Mouse (Mus musculus): ENCODE measurements at regions not wholly inside any gene's neighbourhood (a gene's known extent, or its start where the extent isn't known, plus 50 kb on each side); places are given as distances from the start of the nearest gene placed in this dataset.

- TF ChIP-seq CTCF (IDR thresholded peaks at IDR 0.05; ENCODE audit: extremely low read depth, insufficient read depth, insufficient read length, insufficient replicate concordance), result no peak
- TF ChIP-seq POLR2A (IDR thresholded peaks at IDR 0.05; ENCODE audit: low read depth, low read length), result no peak
Observed at GRCm38 (mm10) chr13:52153576-52153975, 307.1 kb downstream of the Gadd45g start.

Data from spleen, adult 2 months (tissue).